Mouse (Mus musculus): ENCODE measurements around the gene Rora. TPM values are rescaled to one million over a fixed set of nuclear protein-coding genes. Genes with fewer than 3 reads are reported as not detected.

The Rora gene
- total RNA-seq, 2 experiments from 2014 or later: 56.5 to 109 TPM

GRCm38 (mm10) chr9:69404671-69405070, 751.1 kb downstream of the Rora start:
- no peak for DNase-seq

DNA sequence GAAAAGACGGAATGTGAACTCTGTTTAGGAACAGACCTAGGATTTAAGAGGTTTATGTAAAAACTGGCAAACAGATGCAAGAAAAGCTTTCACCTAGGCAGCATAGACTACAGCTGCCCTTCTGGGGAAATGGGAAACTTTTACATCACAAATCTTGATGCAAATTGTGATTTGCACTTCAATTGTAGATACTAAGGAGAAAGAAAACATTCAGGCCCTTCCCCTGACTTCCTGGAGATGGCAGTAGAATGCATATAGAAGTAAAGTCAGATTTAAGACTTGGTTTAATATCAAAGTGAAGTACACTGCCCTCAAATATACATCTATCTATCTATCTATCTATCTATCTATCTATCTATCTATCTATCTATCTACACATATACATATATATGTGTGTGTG, 765.9 kb downstream of the Rora start:
- no peak for DNase-seq

- DNase-seq: peak; percentile 33 to 39
Observed at GRCm38 (mm10) chr9:69430531-69430930, 776.9 kb downstream of the Rora start.

DNA sequence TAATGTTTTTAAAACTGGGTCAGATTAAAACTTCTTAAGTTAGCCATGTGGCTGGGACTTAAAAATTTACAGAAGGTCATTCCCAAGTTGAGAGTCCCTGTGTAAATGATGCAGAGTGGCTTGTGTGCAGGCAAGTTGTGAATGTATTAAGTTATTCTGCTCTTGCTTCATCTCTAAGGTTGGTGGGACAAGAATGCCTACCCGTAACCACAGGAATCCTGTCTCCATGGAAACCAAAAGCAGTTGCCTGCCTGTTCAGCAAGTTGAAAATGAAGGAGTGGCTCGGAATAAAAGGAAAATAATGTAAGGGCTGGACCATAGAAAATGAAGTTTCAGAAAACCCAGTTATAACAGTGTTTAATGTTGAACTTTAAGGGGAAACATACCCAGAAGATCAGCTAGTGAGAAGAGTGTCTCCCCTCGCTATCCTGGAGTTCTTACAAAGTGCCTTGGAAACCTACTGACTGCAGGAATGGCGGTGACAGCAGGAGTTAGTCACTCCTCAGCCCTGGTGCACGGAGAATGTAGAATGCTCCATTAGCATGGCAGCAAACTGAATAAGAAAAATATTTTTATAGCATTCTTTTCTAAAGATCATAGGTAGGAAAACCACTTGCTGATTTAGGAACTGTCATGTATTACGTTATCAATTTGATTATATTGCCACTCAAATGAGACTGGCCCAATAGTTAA, 778.4 kb downstream of the Rora start:
- peak in 1 of 2 experiments; percentile 27 for DNase-seq

GRCm38 (mm10) chr9:69435194-69435593, 781.6 kb downstream of the Rora start:
- DNase-seq: no peak

DNA sequence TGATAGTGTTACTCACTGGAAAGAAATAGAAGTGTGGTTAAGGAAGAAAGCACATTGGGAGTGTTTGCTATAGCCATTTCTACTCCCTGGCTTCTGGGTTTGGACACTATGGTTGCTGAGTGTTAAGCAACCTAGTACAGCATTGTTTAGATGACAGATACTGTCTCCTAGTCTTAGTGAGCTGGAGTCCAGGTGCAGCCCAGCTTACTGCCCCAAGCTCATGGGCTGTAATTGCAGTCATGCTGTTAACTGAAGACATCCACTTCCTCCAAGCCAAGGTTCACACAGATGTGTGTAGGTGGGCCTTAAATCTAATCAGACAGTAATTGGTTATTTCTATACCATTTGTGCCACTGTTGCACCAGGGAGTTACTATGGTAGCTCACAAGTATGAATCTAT, 782.1 kb downstream of the Rora start:
- DNase-seq: no peak
